Mouse (Mus musculus) liver (tissue): ENCODE measurements at regions not wholly inside any gene's neighbourhood (a gene's known extent, or its start where the extent isn't known, plus 50 kb on each side); places are given as distances from the start of the nearest gene placed in this dataset.

Experiments used
- DNase-seq: peaks from one replicate; pipeline ENCODE4 v3.0.0-alpha.2; 2020; ENCODE audit warnings: mixed read lengths

- DNase-seq, result no peak
Observed at GRCm38 (mm10) chr19:35282775-35283447, 360.8 kb downstream of the Kif20b start.

- DNase-seq, result no peak
Observed at GRCm38 (mm10) chr19:35298846-35299245, 376.7 kb downstream of the Kif20b start.

DNA sequence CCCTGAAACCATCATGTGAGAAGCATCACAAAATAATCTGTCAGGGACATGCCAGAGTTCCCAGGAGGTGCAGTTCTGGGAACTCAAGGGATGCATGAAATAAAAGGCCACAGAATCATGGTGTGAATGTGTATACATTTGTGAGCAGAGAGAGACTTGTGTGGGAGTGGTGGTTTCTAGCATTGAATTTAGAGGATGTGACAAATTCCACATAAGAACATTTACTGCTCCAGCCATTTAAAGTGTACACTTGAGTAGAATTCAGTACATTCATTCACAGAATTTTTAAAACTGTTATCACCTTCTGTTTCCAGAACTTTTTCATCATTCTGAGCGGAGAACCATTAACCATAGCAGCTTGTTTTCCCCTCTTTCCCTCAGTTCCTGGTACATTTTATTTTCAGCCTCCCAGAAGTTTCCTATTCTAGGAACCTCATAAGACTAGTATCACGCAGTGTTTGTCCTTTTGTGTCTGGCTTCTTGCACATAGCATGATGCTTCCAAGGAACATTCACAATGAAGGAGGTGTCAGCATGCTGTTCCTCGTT, 380.6 kb downstream of the Kif20b start:
- no peak for DNase-seq
